Mouse (Mus musculus): ENCODE measurements around the gene Lrrc2.

- TF ChIP-seq HCFC1 (IDR thresholded peaks at IDR 0.05; ENCODE audit: borderline replicate concordance, insufficient read depth, low read length) (no peak), ZC3H11A (IDR thresholded peaks at IDR 0.05; ENCODE audit: borderline replicate concordance, low read depth, low read length) (no peak), ZNF384 (IDR thresholded peaks at IDR 0.05; ENCODE audit: low read depth, low read length) (no peak), CHD2 (IDR thresholded peaks at IDR 0.05; ENCODE audit: low read depth, low read length) (no peak)
Measured at GRCm38 (mm10) chr9:110909371-110909967, 41.9 kb upstream of the Lrrc2 start.

Data from ES-E14 (cell line).